Mouse (Mus musculus) brain, embryonic 14.5 days (tissue): Measurements from ENCODE around the gene B3galt1.

ENCODE experiments used
- CTCF ChIP-seq: fragments of 200-500 bp; IDR thresholded peaks from 2 replicates; pipeline ENCODE4 v1.5.1; 2012; ENCODE audit warnings: inconsistent platforms, mild to moderate bottlenecking, moderate library complexity, borderline replicate concordance; ENCODE audit not compliant: insufficient read depth, insufficient read length; ENCODE audit errors: extremely low read depth
- POLR2A ChIP-seq: fragments of 200-500 bp; IDR thresholded peaks from 2 replicates; pipeline ENCODE4 v1.6.1; 2012; ENCODE audit warnings: mild to moderate bottlenecking, inconsistent platforms, borderline replicate concordance; ENCODE audit not compliant: poor library complexity, insufficient read depth, insufficient read length, severe bottlenecking; ENCODE audit errors: extremely low read depth

- TF ChIP-seq POLR2A = no peak
- no peak for TF ChIP-seq CTCF
Measured at GRCm38 (mm10) chr2:68160566-68160965, 594.9 kb downstream of the B3galt1 start.
